Mouse (Mus musculus): ENCODE results near the gene Gm16867. TPM values are rescaled to one million over a fixed set of nuclear protein-coding genes. Genes with fewer than 3 reads are reported as not detected.

Gm16867 gene
- total RNA-seq (2023), result 4.6 TPM

GRCm38 (mm10) chr14:69503174-69503573 is at the start of gene Gm16867:
Gene Gm16867 (minus strand): TSS chr14:69503362.

DNA sequence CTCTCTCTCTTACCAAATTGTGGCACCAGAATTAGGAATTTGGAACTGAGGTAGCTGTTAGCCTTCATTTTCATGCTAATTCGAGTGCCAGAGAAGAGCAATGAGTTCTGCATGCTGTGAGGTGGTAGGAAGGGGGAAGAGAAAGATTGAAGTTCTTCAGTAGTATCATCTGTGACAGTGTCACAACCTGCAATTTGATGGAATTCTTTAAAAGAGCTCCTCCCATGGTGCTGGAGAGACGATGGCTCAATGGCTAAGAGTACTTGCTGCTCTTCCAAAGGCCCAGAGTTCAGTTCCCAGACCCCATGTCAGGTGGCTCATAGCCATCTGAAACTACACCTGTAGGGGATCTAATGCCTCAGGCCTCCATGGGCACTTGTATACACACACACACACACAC is 9.3 kb upstream of the Gm16867 start, which contains the start of gene Gm27179:
TSS of gene Gm27179 (minus strand) at position 101 of the 400 bp plus-strand sequence.

Other genes starting within 250 kb of the Gm16867 start
- gene Synb, start 209.1 kb downstream of the Gm16867 start, total RNA-seq (2023), result not detected
- gene Gm27179, start 9.2 kb upstream of the Gm16867 start, total RNA-seq (2023), result not detected
- gene Entpd4b, start 52.1 kb upstream of the Gm16867 start, total RNA-seq (2023), result 22.9 TPM

All from CD8-positive naive resting alpha-beta T cell, adult 57 days (primary cell).